Mouse (Mus musculus): ENCODE results near the gene Btrc.

- no peak for TF ChIP-seq HCFC1 (IDR thresholded peaks at IDR 0.05; ENCODE audit: low read depth, low read length)
- TF ChIP-seq ZC3H11A (IDR thresholded peaks at IDR 0.05; ENCODE audit: low read depth, low read length): no peak
- TF ChIP-seq POLR2A (IDR thresholded peaks at IDR 0.05; ENCODE audit: control insufficient read depth in 1 of 2, insufficient read depth in 1 of 2, low read depth in 1 of 2, low read length in 2 of 2, poor library complexity in 1 of 2): no peak
- no peak for TF ChIP-seq TCF12 (IDR thresholded peaks at IDR 0.05; ENCODE audit: low read depth, low read length)
- TF ChIP-seq MAX (IDR thresholded peaks at IDR 0.05; ENCODE audit: low read length): no peak
- no peak for TF ChIP-seq USF1 (IDR thresholded peaks at IDR 0.05; ENCODE audit: low read depth, low read length)
- TF ChIP-seq TAL1 (IDR thresholded peaks at IDR 0.05; ENCODE audit: low read length): no peak
Observed at GRCm38 (mm10) chr19:45515341-45515740, 151.8 kb downstream of the Btrc start.
